Mouse (Mus musculus) lung, embryonic 14.5 days (tissue): ENCODE data around the gene Itpk1. TPM values are rescaled to one million over a fixed set of nuclear protein-coding genes. Genes with fewer than 3 reads are reported as not detected.
"Not testable (repeated sequence)": the region's sequence is repeated elsewhere in the genome, so short reads cannot be mapped to it uniquely, and the experiment has no call there.

Experiments used
- ATAC-seq: fragments of 200-750 bp; cut with Nextera tagmentation; 2 replicates; pipeline ENCODE4 v1.8.0; 2017; ENCODE audit warnings: mild to moderate bottlenecking, moderate TSS enrichment, moderate library complexity; ENCODE audit not compliant: insufficient read depth
- DNase-seq: peaks from one replicate; pipeline ENCODE4 v3.0.0-alpha.2; 2015
- H3K27ac ChIP-seq: fragments of 300-500 bp; sonication (generic); 2 replicates; pipeline ENCODE4 v1.5.1; 2014; ENCODE audit warnings: low read depth, mild to moderate bottlenecking, moderate library complexity
- H3K27me3 ChIP-seq: fragments of 300-500 bp; sonication (generic); 2 replicates; pipeline ENCODE4 v1.6.1; 2014; ENCODE audit warnings: low read length, control low read depth; ENCODE audit not compliant: insufficient read depth
- H3K36me3 ChIP-seq: fragments of 300-500 bp; sonication (generic); 2 replicates; pipeline ENCODE4 v1.6.1; 2014; ENCODE audit warnings: control low read depth; ENCODE audit not compliant: insufficient read depth
- H3K4me1 ChIP-seq: fragments of 300-500 bp; sonication (generic); 2 replicates; pipeline ENCODE4 v1.6.1; 2014; ENCODE audit warnings: antibody characterized with exemption, control low read depth; ENCODE audit not compliant: insufficient read depth
- H3K4me2 ChIP-seq: fragments of 300-500 bp; sonication (generic); 2 replicates; pipeline ENCODE4 v1.6.1; 2014; ENCODE audit warnings: mild to moderate bottlenecking
- H3K4me3 ChIP-seq: fragments of 300-500 bp; sonication (generic); 2 replicates; pipeline ENCODE4 v1.5.1; 2014; ENCODE audit warnings: low read depth, low read length
- H3K9ac ChIP-seq: fragments of 300-500 bp; sonication (generic); 2 replicates; pipeline ENCODE4 v1.6.1; 2014
- H3K9me3 ChIP-seq: fragments of 300-500 bp; sonication (generic); 2 replicates; pipeline ENCODE4 v1.6.1; 2016; ENCODE audit warnings: low read depth, low read length, control low read depth
- CTCF ChIP-seq: IDR thresholded peaks from 2 replicates; pipeline ENCODE4 v1.5.1; 2016; ENCODE audit warnings: antibody characterized with exemption, low read depth
- WGBS: fragments of 180-500 bp; shearing (Covaris S2); extraction: QIAGEN DNeasy Blood & Tissue Kit; methylation state at CpG from one replicate; pipeline ENCODE4 v1.1.7; 2014; 5-methylcytosine and 5-hydroxymethylcytosine counted together
- polyA plus RNA-seq: library from polyadenylated mRNA; unstranded; fragments of >200 nt; fragmentation: Nextera tagmentation; extraction: Ambion mirVana; gene quantifications from 2 replicates; pipeline ENCODE4 v1.2.1, GENCODE M21; 2014

Gene Itpk1
- polyA plus RNA-seq, 1 experiment from 2014 or later, result 8.4 TPM

DNA sequence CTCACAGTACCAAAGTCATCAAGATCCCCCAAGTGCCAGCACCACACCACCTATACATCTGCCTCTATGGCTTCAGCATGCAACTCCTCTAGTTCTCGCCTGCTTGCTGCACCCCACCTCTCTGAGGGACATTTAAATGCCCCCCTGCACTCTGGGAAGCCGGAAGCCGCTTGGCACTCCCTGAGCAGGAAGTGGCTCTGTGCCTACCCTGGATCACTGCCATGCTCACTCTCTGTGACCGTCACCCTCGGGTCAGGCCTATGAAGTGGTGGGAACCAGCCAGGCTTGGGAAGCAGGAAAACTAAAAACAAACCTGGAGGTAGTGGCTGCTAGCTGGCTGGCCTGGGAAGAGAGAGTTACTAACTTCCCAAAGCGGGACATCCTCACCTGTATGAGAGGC is 61.4 kb downstream of the Itpk1 start:
- Histone ChIP-seq H3K27ac (no peak overlapping the region), H3K4me3 (no peak overlapping the region), H3K9ac (no peak overlapping the region), H3K4me2 (no peak overlapping the region), H3K27me3 (no peaks in the 10 kb centered on the region), H3K4me1 (peaks cover 8% of the 10 kb centered on the region; the same call in 1 of the 2 replicates), H3K9me3 (no peaks in the 10 kb centered on the region), H3K36me3 (no peaks in the 10 kb centered on the region)
- no peak for TF ChIP-seq CTCF
- ATAC-seq, result no peak
- WGBS, result 72% methylated on average over 6 of the region's 6 CpGs
- DNase-seq, result peak; percentile 20

DNA sequence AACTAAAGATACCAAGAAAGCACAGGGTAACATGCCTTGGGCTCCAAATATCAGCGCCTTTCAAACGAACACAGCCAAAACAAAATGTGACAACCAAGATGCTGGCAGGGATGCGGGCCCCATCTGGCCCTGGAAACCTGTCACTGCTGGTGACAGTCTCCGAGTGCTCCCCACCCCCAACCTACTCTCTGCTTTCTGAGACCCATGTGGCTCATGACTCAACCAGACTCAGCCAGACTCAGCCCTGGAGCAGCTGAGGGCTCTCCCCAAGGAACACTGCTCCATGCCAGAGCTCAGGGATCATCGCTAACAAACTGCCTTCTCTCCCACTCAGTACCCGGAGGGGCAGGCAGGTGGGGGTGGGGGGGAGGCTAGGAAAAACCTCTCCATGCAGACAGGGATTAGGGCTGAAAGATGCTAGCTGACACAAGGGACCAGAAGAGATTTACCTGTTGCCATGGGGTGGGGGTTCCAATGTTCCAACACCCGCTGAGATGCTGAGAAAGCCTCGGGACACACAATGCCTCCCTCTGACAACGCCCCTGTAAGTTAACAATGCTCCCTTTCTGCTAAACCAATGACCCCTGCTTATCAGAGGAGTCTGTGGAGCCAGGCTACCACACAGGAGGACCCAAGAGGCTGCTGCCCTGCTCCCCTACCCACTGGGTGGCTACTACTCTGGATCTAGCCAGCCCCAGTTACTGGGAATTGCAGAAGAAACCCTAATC is 64.1 kb downstream of the Itpk1 start:
- Histone ChIP-seq H3K9me3 (no peaks in the 10 kb centered on the region), H3K27me3 (no peaks in the 10 kb centered on the region), H3K4me1 (peaks cover 5% of the 10 kb centered on the region; the same call in 1 of the 2 replicates), H3K36me3 (no peaks in the 10 kb centered on the region), H3K27ac (no peak overlapping the region), H3K4me2 (no peak overlapping the region), H3K4me3 (no peak overlapping the region), H3K9ac (no peak overlapping the region)
- ATAC-seq, result no peak
- 44% methylated on average over 9 of the region's 9 CpGs for WGBS
- no peak for TF ChIP-seq CTCF
- DNase-seq, result no peak

DNA sequence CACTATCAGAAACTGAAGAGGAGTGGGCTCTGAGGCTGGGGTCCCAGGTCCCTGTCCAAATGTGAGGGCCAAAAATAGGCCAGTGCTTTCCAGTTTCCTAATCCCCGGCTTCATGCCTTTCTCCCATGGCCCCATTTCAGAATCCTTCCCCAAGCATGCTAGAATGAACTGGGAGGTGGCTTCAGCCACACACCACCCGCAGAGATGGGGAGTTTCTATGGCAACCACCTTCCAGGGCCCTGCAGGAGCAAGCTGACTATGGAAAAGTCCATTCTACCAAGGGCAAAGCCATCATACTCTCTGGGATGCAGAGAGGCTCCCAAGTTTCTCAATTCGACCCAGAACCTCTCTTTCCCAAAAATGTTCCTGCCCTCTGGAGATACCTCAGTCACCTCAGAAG is 65.9 kb downstream of the Itpk1 start:
- no peak for TF ChIP-seq CTCF
- H3K4me3 ChIP-seq, result no peak overlapping the region
- no peak for DNase-seq
- H3K27me3 ChIP-seq, result no peaks in the 10 kb centered on the region
- H3K9ac ChIP-seq, result no peak overlapping the region
- no peak for ATAC-seq
- no peaks in the 10 kb centered on the region for H3K9me3 ChIP-seq
- no peaks in the 10 kb centered on the region for H3K36me3 ChIP-seq
- H3K27ac ChIP-seq, result no peak overlapping the region
- peaks cover 5% of the 10 kb centered on the region; the same call in 1 of the 2 replicates for H3K4me1 ChIP-seq
- H3K4me2 ChIP-seq, result no peak overlapping the region
- WGBS, result 62% methylated on average over 3 of the region's 3 CpGs

DNA sequence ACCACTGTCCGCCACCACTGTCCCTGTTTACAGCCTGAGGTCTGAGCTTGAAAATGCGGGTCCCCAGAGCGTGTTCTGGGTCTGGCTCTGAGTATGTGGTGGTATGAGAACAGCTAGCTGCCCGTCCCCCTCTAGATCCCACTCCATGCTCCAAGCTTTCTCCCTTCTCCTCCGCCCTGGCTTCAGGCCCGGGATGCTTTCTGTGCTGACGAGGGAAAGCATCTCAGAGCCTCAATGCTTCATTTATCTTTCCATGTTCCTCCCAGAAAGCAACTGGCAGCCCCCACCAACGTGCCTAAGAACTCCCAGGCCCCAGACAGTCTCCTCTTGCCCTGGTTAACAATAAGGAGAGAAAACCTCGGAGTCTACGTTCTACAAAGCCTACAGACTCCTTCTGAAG is 67.5 kb downstream of the Itpk1 start:
- no peak for TF ChIP-seq CTCF
- 77% methylated on average over 10 of the region's 10 CpGs for WGBS
- Histone ChIP-seq H3K27ac (no peak overlapping the region), H3K9ac (no peak overlapping the region), H3K9me3 (no peaks in the 10 kb centered on the region), H3K27me3 (no peaks in the 10 kb centered on the region), H3K4me2 (no peak overlapping the region), H3K4me1 (no peaks in the 10 kb centered on the region), H3K4me3 (no peak overlapping the region), H3K36me3 (no peaks in the 10 kb centered on the region)
- DNase-seq (no peak), ATAC-seq (no peak)

DNA sequence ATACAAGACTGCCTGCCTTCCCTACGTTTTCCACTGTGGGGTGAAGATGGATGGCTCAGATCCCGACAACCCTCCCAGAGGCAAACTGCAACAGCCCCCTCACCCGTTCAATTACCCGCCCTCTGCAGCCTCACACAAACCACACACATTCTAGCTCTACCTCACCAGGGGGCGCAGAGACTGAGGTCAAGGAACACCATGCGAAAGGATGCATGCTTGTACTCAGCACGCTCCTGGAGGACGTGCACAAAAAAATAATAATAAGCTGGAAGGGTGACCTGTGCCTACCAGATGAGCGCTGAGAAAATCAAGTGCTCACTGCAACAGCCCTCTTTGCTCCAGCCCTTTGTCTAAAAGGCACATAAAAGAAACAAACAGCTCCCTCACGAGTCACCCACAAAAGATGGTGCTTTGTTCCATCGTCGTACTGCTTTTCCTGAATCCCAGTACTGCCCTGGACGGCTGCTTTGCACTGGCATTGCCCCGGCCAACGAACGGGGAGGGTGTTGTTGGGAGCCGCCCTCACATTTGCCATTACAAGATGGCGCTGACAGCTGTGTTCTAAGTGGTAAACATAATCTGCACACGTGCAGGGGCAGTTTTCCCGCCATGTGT is 70.2 kb downstream of the Itpk1 start:
- Histone ChIP-seq H3K9me3 (no peaks in the 10 kb centered on the region), H3K36me3 (no peaks in the 10 kb centered on the region), H3K9ac (no peak overlapping the region), H3K27me3 (no peaks in the 10 kb centered on the region), H3K4me1 (no peaks in the 10 kb centered on the region), H3K27ac (no peak overlapping the region), H3K4me2 (no peak overlapping the region), H3K4me3 (no peak overlapping the region)
- ATAC-seq, result no peak
- peak; percentile 16; the same call in 1 of the 2 replicates for TF ChIP-seq CTCF
- DNase-seq, result no peak
- WGBS, result 71% methylated on average over 18 of the region's 20 CpGs

DNA sequence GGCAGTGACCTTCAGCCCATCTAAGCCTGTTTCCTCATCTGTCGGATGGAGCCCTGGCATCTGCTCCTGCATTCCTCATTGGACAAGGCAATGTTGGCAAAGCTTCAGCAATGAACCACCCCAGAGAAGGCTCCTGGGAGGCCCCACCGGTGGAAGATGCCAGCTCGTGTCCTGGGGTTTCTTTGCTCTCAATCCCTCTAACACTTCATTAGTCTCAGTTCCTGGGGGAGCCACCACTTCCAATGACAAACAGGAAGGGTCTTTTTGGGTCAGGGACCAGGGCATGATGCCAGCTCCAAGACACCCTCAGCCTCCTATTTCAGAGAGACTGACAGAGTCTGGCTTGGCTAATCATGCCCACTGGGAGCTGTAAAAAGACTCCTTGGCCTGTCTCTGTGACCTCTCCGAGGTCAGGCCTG is 71.6 kb downstream of the Itpk1 start:
- DNase-seq (no peak), ATAC-seq (no peak)
- no peak for TF ChIP-seq CTCF
- no peaks in the 10 kb centered on the region for H3K4me1 ChIP-seq
- no peak overlapping the region for H3K9ac ChIP-seq
- WGBS, result 40% methylated on average over 4 of the region's 4 CpGs
- H3K27me3 ChIP-seq, result no peaks in the 10 kb centered on the region
- no peaks in the 10 kb centered on the region for H3K36me3 ChIP-seq
- no peaks in the 10 kb centered on the region for H3K9me3 ChIP-seq
- H3K4me2 ChIP-seq, result no peak overlapping the region
- no peak overlapping the region for H3K4me3 ChIP-seq
- no peak overlapping the region for H3K27ac ChIP-seq

DNA sequence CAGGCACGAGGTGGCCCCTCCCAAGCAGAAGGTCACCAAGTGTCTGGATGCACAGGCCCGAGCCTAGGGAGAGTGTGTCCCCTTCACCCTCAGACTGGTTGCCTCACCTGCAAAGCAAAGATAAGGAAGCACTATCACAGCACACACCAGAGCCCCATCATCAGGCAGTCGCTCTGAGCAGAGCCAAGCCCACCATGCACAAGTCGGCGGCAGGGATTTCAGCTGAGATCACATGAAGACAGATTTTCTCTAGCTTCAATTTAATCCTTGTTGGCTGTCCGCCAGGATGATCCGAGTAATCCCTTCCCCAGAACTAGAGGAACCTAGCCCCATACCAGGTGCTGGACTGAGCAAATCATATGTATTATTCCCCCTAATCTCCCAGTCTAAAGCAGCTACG is 73.0 kb downstream of the Itpk1 start:
- H3K36me3 ChIP-seq, result no peaks in the 10 kb centered on the region
- DNase-seq (peak; percentile 14), ATAC-seq (no peak)
- no peak for TF ChIP-seq CTCF
- H3K27ac ChIP-seq, result no peak overlapping the region
- H3K9ac ChIP-seq, result no peak overlapping the region
- no peaks in the 10 kb centered on the region for H3K4me1 ChIP-seq
- no peak overlapping the region for H3K4me2 ChIP-seq
- H3K4me3 ChIP-seq, result no peak overlapping the region
- WGBS, result 40% methylated on average over 8 of the region's 8 CpGs
- H3K27me3 ChIP-seq, result no peaks in the 10 kb centered on the region
- no peaks in the 10 kb centered on the region for H3K9me3 ChIP-seq

DNA sequence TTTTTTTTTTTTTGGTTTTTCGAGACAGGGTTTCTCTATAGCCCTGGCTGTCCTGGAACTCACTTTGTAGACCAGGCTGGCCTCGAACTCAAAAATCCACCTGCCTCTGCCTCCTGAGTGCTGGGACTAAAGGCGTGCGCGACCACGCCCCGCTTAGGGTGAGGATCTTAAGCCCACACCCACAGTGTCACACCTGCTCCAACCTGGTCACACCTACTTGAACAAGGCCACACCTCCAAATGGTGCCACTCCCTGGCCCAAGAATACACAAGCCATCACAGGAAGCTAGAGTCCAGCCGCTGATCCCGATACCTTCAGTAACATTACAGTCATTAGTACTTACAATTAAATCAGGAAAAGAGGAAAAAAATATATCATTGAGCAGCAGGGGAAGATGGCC is 74.3 kb downstream of the Itpk1 start:
- H3K27ac ChIP-seq, ATAC-seq, H3K4me1 ChIP-seq, H3K9me3 ChIP-seq, H3K36me3 ChIP-seq, H3K27me3 ChIP-seq, H3K4me2 ChIP-seq, DNase-seq, H3K4me3 ChIP-seq, H3K9ac ChIP-seq: not testable (repeated sequence)
- 90% methylated on average over 9 of the region's 9 CpGs for WGBS
